Mouse (Mus musculus): ENCODE results near the gene Ptafr.

- TF ChIP-seq CTCF (IDR thresholded peaks at IDR 0.05; ENCODE audit: control insufficient read depth, insufficient read depth, insufficient read length) = no peak
- no peak for TF ChIP-seq MAX (IDR thresholded peaks at IDR 0.05)
- TF ChIP-seq USF1 (IDR thresholded peaks at IDR 0.05; ENCODE audit: low read depth) = no peak
- no peak for TF ChIP-seq MYOG (IDR thresholded peaks at IDR 0.05; ENCODE audit: control insufficient read depth, extremely low read depth, insufficient read length)
- TF ChIP-seq CEBPB (IDR thresholded peaks at IDR 0.05; ENCODE audit: low read depth) = no peak
Measured at GRCm38 (mm10) chr4:132532981-132533916, 30.6 kb upstream of the Ptafr start, which contains the start of gene Atpif1.
